Mouse (Mus musculus): Measurements from ENCODE around the gene Itgb6. TPM values are rescaled to one million over a fixed set of nuclear protein-coding genes. Genes with fewer than 3 reads are reported as not detected.

Gene Itgb6
- total and polyA plus RNA-seq, 2 experiments from 2014 or later: 0.51 to 2.4 TPM

DNA sequence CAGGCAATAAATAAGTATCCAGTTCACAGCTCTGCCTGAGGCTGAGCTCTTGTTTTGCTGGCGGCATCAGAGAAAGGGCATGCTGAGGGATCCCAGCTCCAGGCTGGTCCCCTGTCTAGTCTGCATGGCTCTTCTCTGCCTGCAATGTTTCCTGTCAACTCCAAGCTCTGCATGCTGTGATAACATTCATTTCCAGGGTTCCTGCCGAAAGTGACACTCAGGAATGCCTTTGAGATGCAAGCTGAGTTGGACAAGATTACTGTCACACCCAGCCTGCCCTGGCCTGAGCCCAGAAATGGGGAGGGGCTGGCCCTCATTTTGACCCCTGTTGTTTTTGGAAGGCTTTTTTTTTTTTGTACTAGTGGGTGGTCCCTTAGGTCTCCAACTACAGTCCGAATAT is 7.6 kb upstream of the Itgb6 start:
- ATAC-seq (ENCODE audit: insufficient read depth, low read depth) (peak; percentile 68), DNase-seq (ENCODE audit: low spot score) (peak; percentile 54)
- no peaks in the 10 kb centered on the region for H3K27me3 ChIP-seq (ENCODE audit: control insufficient read depth, insufficient read depth, low read length)
- no peaks in the 10 kb centered on the region for H3K9me3 ChIP-seq (replicated peaks; ENCODE audit: control insufficient read depth, low read length)
- H3K4me3 ChIP-seq (ENCODE audit: low read depth, low read length): no peak overlapping the region
- peak overlapping the region; percentile 44 for H3K27ac ChIP-seq (ENCODE audit: low read depth)
- peak overlapping the region; percentile 24 for H3K4me2 ChIP-seq (ENCODE audit: low read depth, low read length)
- 7% methylated on average over 3 of the region's 3 CpGs for WGBS
- H3K4me1 ChIP-seq (ENCODE audit: control insufficient read depth, insufficient read depth): peaks cover 10% of the 10 kb centered on the region
- no peak for TF ChIP-seq CTCF (IDR thresholded peaks at IDR 0.05; ENCODE audit: low read depth)
- no peak for TF ChIP-seq EP300 (IDR thresholded peaks at IDR 0.05; ENCODE audit: low read depth)
- no peak overlapping the region for H3K9ac ChIP-seq (replicated peaks; ENCODE audit: low read depth, low read length)
- H3K36me3 ChIP-seq (replicated peaks; ENCODE audit: control insufficient read depth, insufficient read depth, low read length): no peaks in the 10 kb centered on the region

- no peak for TF ChIP-seq EP300 (IDR thresholded peaks at IDR 0.05; ENCODE audit: low read depth)
- TF ChIP-seq CTCF (IDR thresholded peaks at IDR 0.05; ENCODE audit: low read depth): no peak
- Histone ChIP-seq H3K36me3 (replicated peaks; ENCODE audit: control insufficient read depth, insufficient read depth, low read length) (no peaks in the 10 kb centered on the region), H3K4me1 (ENCODE audit: control insufficient read depth, insufficient read depth) (peaks cover 10% of the 10 kb centered on the region), H3K9ac (replicated peaks; ENCODE audit: low read depth, low read length) (no peak overlapping the region), H3K4me2 (ENCODE audit: low read depth, low read length) (no peak overlapping the region), H3K27me3 (ENCODE audit: control insufficient read depth, insufficient read depth, low read length) (no peaks in the 10 kb centered on the region), H3K4me3 (ENCODE audit: low read depth, low read length) (no peak overlapping the region), H3K9me3 (replicated peaks; ENCODE audit: control insufficient read depth, low read length) (no peaks in the 10 kb centered on the region), H3K27ac (ENCODE audit: low read depth) (peak overlapping the region; percentile 44; the same call in 1 of the 2 replicates)
- DNase-seq (ENCODE audit: low spot score): no peak
- 73% methylated on average over 10 of the region's 10 CpGs for WGBS
- no peak for ATAC-seq (ENCODE audit: insufficient read depth, low read depth)
Measured at GRCm38 (mm10) chr2:60728902-60729585, 6.6 kb upstream of the Itgb6 start.

DNA sequence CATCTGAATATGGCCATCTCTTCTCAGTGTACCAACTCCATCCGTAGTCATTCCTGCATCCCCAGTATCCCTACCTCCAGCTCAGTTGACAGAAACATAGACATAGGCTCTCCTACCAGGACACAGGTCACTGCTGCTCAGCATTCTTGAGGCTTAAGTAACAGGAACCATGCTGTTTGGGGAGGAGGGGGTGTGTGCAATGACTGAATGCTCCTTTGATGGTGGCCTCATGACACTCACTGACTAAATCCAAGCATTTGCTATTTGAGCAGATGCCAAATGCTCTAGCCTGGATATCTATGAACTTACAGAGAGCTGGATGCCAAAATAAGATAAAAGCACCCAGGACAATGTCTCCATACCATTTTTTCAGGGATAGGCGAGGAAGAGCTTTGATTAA is 2.2 kb upstream of the Itgb6 start:
- Histone ChIP-seq H3K4me3 (ENCODE audit: low read depth, low read length) (no peak overlapping the region), H3K9me3 (replicated peaks; ENCODE audit: control insufficient read depth, low read length) (no peaks in the 10 kb centered on the region), H3K9ac (replicated peaks; ENCODE audit: low read depth, low read length) (no peak overlapping the region), H3K4me1 (ENCODE audit: control insufficient read depth, insufficient read depth) (peaks cover 14% of the 10 kb centered on the region), H3K4me2 (ENCODE audit: low read depth, low read length) (no peak overlapping the region), H3K36me3 (replicated peaks; ENCODE audit: control insufficient read depth, insufficient read depth, low read length) (no peaks in the 10 kb centered on the region), H3K27me3 (ENCODE audit: control insufficient read depth, insufficient read depth, low read length) (no peaks in the 10 kb centered on the region), H3K27ac (ENCODE audit: low read depth) (no peak overlapping the region)
- TF ChIP-seq CTCF (IDR thresholded peaks at IDR 0.05; ENCODE audit: low read depth) (no peak), EP300 (IDR thresholded peaks at IDR 0.05; ENCODE audit: low read depth) (no peak)
- ATAC-seq (ENCODE audit: insufficient read depth, low read depth) (no peak), DNase-seq (ENCODE audit: low spot score) (no peak)
- WGBS: 82% methylated on average over 2 of the region's 2 CpGs

- H3K9me3 ChIP-seq (replicated peaks; ENCODE audit: control insufficient read depth, low read length): no peaks in the 10 kb centered on the region
- H3K4me1 ChIP-seq (ENCODE audit: control insufficient read depth, insufficient read depth): peaks cover 10% of the 10 kb centered on the region; the same call in 1 of the 2 replicates
- 79% methylated on average over 3 of the region's 3 CpGs for WGBS
- DNase-seq (ENCODE audit: low spot score) (no peak), ATAC-seq (ENCODE audit: insufficient read depth, low read depth) (no peak)
- peak overlapping the region; percentile 47; the same call in 1 of the 2 replicates for H3K4me2 ChIP-seq (ENCODE audit: low read depth, low read length)
- no peaks in the 10 kb centered on the region for H3K36me3 ChIP-seq (replicated peaks; ENCODE audit: control insufficient read depth, insufficient read depth, low read length)
- no peak for TF ChIP-seq EP300 (IDR thresholded peaks at IDR 0.05; ENCODE audit: low read depth)
- no peak for TF ChIP-seq CTCF (IDR thresholded peaks at IDR 0.05; ENCODE audit: low read depth)
- H3K9ac ChIP-seq (replicated peaks; ENCODE audit: low read depth, low read length): no peak overlapping the region
- no peaks in the 10 kb centered on the region for H3K27me3 ChIP-seq (ENCODE audit: control insufficient read depth, insufficient read depth, low read length)
- H3K4me3 ChIP-seq (ENCODE audit: low read depth, low read length): no peak overlapping the region
- peak overlapping the region; percentile 80 for H3K27ac ChIP-seq (ENCODE audit: low read depth)
Measured at GRCm38 (mm10) chr2:60722967-60723366, 524 bp upstream of the Itgb6 start.

DNA sequence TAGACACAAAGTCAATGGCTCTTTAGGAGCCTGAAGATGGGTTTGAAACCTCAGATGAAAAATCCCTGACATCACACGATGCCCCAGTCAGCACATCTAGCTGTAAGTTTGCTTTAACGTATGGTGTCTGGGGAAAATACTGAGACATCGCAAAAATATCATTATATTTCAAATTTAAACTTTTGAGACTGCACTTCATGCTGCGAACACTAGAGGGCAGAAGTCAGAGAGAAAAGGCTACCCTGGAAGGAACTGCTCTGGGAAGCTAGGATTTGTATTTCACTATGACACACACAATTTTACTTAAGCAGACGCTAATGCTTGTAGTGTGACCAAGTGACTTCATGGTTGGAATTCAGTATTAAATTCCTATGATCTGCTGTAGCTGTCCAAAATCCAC is 1.5 kb downstream of the Itgb6 start:
- ATAC-seq (ENCODE audit: insufficient read depth, low read depth): peak; percentile 47; the same call in 1 of the 2 replicates
- Histone ChIP-seq H3K27me3 (ENCODE audit: control insufficient read depth, insufficient read depth, low read length) (no peaks in the 10 kb centered on the region), H3K9ac (replicated peaks; ENCODE audit: low read depth, low read length) (no peak overlapping the region), H3K36me3 (replicated peaks; ENCODE audit: control insufficient read depth, insufficient read depth, low read length) (no peaks in the 10 kb centered on the region), H3K4me1 (ENCODE audit: control insufficient read depth, insufficient read depth) (peaks cover 10% of the 10 kb centered on the region; the same call in 1 of the 2 replicates), H3K27ac (ENCODE audit: low read depth) (peak overlapping the region; percentile 93), H3K4me3 (ENCODE audit: low read depth, low read length) (no peak overlapping the region), H3K9me3 (replicated peaks; ENCODE audit: control insufficient read depth, low read length) (no peaks in the 10 kb centered on the region), H3K4me2 (ENCODE audit: low read depth, low read length) (0 out of 2 replicates have a peak overlapping the region, but pooled peaks have one; percentile 8)
- WGBS: 23% methylated on average over 5 of the region's 5 CpGs
- TF ChIP-seq EP300 (IDR thresholded peaks at IDR 0.05; ENCODE audit: low read depth): no peak
- TF ChIP-seq CTCF (IDR thresholded peaks at IDR 0.05; ENCODE audit: low read depth): peak; percentile 77
- peak; percentile 71 for DNase-seq (ENCODE audit: low spot score)
